ENCODE assay signal across 25 mouse cellular contexts in the genomic region with DNA sequence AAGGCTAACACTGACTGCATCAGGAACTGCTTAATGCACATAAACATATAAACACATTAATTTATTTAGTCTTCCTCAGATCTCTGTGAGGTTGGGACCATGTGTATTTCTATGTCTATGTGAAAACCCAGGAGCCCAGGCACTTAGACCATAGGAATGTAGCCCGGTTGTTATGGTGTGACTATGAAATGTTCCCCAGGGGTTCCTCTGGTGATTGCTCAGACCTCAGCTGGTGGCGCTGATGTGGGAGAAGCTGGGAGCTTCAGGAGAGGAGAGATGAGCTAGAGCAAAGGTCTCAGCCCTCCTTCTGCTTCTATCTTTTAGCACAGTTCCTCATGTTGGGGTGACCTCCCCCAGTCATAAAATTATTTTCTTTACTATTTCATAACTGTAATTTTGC. TPM values are rescaled to one million over a fixed set of nuclear protein-coding genes. Genes with fewer than 3 reads are reported as not detected.
"Had no signal": no experiment of that assay in that cellular context is flagged by ENCODE, and none has a peak within 500 bp of the region (broad histone marks: within the 10 kb centered on the region; RNA-seq: fewer than 3 reads in every experiment).

No protein-coding gene starts in this region.

- H3K27ac ChIP-seq: macrophage; midbrain, embryonic 13.5 days; midbrain, embryonic 15.5 days; neural tube, embryonic 12.5 days; stomach, embryonic 15.5 days; stomach, postnatal 0 days had no signal

- H3K4me1 ChIP-seq: megakaryocyte, embryonic 14.5 days; midbrain, embryonic 13.5 days; midbrain, embryonic 15.5 days; neural tube, embryonic 12.5 days; stomach, embryonic 15.5 days had no signal

- DNase-seq: lung, adult 18-20 months; lung, embryonic 14.5 days; lung, postnatal 10 days; lung, postnatal 36 days; right cerebral cortex, postnatal 14 days; thymus, adult 2 months; thymus, postnatal 14 days; thymus, postnatal 36 days had no signal

- H3K4me3 ChIP-seq: megakaryocyte, embryonic 14.5 days; midbrain, embryonic 13.5 days; midbrain, embryonic 15.5 days; neural tube, embryonic 12.5 days; stomach, embryonic 15.5 days had no signal

RNA-seq across cellular contexts. Expression of gene 4930455H04Rik, which starts 7.7 kb away (rescaled TPM):
- total RNA-seq: megakaryocyte progenitor cell, adult 5-6 weeks; midbrain, postnatal 0 days; monocyte, adult 5-6 weeks; neutrophil, adult 5-6 weeks had no signal
- polyA plus RNA-seq: liver, embryonic 16.5 days; lung, embryonic 14.5 days; lung, embryonic 16.5 days; macrophage; midbrain, embryonic 11.5 days; midbrain, embryonic 13.5 days; midbrain, embryonic 15.5 days; midbrain, postnatal 0 days; neural tube, embryonic 12.5 days; neural tube, embryonic 14.5 days; spleen, adult 2 months; stomach, embryonic 15.5 days; thymus, adult 2 months; urinary bladder, adult 2 months had no signal

RNA-seq across cellular contexts. Expression of gene Palmd, which starts 8.4 kb away (rescaled TPM):
- total RNA-seq: megakaryocyte progenitor cell, adult 5-6 weeks; monocyte, adult 5-6 weeks; neutrophil, adult 5-6 weeks had no signal
- polyA plus RNA-seq: macrophage had no signal
